Mouse (Mus musculus) megakaryocyte, embryonic 14.5 days (primary cell): Measurements from ENCODE around the gene Hs6st3. TPM values are rescaled to one million over a fixed set of nuclear protein-coding genes. Genes with fewer than 3 reads are reported as not detected.

Source experiments
- H3K27me3 ChIP-seq: replicated peaks from 2 replicates; pipeline ENCODE3; 2012; ENCODE audit warnings: inconsistent platforms
- H3K36me3 ChIP-seq: replicated peaks from 2 replicates; pipeline ENCODE3; 2012; ENCODE audit warnings: low read length, inconsistent platforms, mixed read lengths
- H3K4me1 ChIP-seq: 2 replicates; pipeline ENCODE4 v1.6.1; 2012; ENCODE audit warnings: inconsistent platforms
- H3K4me3 ChIP-seq: replicated peaks from 2 replicates; pipeline ENCODE3; 2012; ENCODE audit warnings: moderate library complexity, mild to moderate bottlenecking, inconsistent platforms
- H3K9me3 ChIP-seq: 2 replicates; pipeline ENCODE4 v1.6.1; 2012; ENCODE audit warnings: inconsistent platforms
- FLI1 ChIP-seq: IDR thresholded peaks from 2 replicates; pipeline ENCODE4 v1.6.1; 2012; ENCODE audit warnings: low read length, inconsistent platforms, mixed read lengths
- GATA1 ChIP-seq: IDR thresholded peaks from 3 replicates; pipeline ENCODE4 v1.6.1; 2012; ENCODE audit warnings: mixed read lengths, low read length, inconsistent platforms, borderline replicate concordance
- polyA plus RNA-seq: library from polyadenylated mRNA; stranded (reverse); fragments of >175 nt; gene quantifications from 2 replicates; pipeline ENCODE4 v1.2.3, GENCODE M21; 2012; ENCODE audit warnings: low replicate concordance; ENCODE audit not compliant: insufficient read depth

The Hs6st3 gene
- polyA plus RNA-seq, 1 experiment = not detected

- H3K4me1 ChIP-seq = no peaks in the 10 kb centered on the region
These were observed 271.4 kb downstream of the Hs6st3 start for GRCm38 (mm10) chr14:119409334-119410050.

GRCm38 (mm10) chr14:119422894-119423293, 284.8 kb downstream of the Hs6st3 start:
- Histone ChIP-seq H3K4me1 (no peaks in the 10 kb centered on the region), H3K36me3 (no peaks in the 10 kb centered on the region), H3K27me3 (no peaks in the 10 kb centered on the region), H3K9me3 (no peaks in the 10 kb centered on the region), H3K4me3 (no peak overlapping the region)
- TF ChIP-seq FLI1 = no peak

More at GRCm38 (mm10) chr14:119409334-119410050, 271.4 kb downstream of the Hs6st3 start:
- TF ChIP-seq FLI1 (no peak), GATA1 (no peak)
- Histone ChIP-seq H3K4me3 (no peak overlapping the region), H3K36me3 (no peaks in the 10 kb centered on the region), H3K27me3 (no peaks in the 10 kb centered on the region), H3K9me3 (peaks cover 11% of the 10 kb centered on the region; the same call in 1 of the 2 replicates)

- Histone ChIP-seq H3K4me1 (no peaks in the 10 kb centered on the region), H3K27me3 (no peaks in the 10 kb centered on the region), H3K9me3 (peaks cover 12% of the 10 kb centered on the region), H3K36me3 (no peaks in the 10 kb centered on the region), H3K4me3 (no peak overlapping the region)
- TF ChIP-seq FLI1 = no peak
- no peak for TF ChIP-seq GATA1
These were observed 312.3 kb downstream of the Hs6st3 start for GRCm38 (mm10) chr14:119450471-119450870.

- H3K4me3 ChIP-seq = no peak overlapping the region
- peaks cover 8% of the 10 kb centered on the region for H3K9me3 ChIP-seq
- no peaks in the 10 kb centered on the region for H3K4me1 ChIP-seq
- TF ChIP-seq GATA1 = no peak
- TF ChIP-seq FLI1 = no peak
- no peaks in the 10 kb centered on the region for H3K27me3 ChIP-seq
- no peaks in the 10 kb centered on the region for H3K36me3 ChIP-seq
These were observed 313.5 kb downstream of the Hs6st3 start for GRCm38 (mm10) chr14:119451594-119451993.

GRCm38 (mm10) chr14:119452382-119452781, 314.2 kb downstream of the Hs6st3 start:
- peaks cover 15% of the 10 kb centered on the region for H3K9me3 ChIP-seq
- no peak overlapping the region for H3K4me3 ChIP-seq
- H3K36me3 ChIP-seq = no peaks in the 10 kb centered on the region
- no peaks in the 10 kb centered on the region for H3K27me3 ChIP-seq
- no peak for TF ChIP-seq GATA1
- TF ChIP-seq FLI1 = no peak
- H3K4me1 ChIP-seq = no peaks in the 10 kb centered on the region

GRCm38 (mm10) chr14:119452797-119453196, 314.7 kb downstream of the Hs6st3 start:
- TF ChIP-seq GATA1 (no peak), FLI1 (no peak)
- Histone ChIP-seq H3K27me3 (no peaks in the 10 kb centered on the region), H3K4me3 (no peak overlapping the region), H3K4me1 (no peaks in the 10 kb centered on the region), H3K36me3 (no peaks in the 10 kb centered on the region), H3K9me3 (peaks cover 15% of the 10 kb centered on the region)

GRCm38 (mm10) chr14:119464308-119464707, 326.2 kb downstream of the Hs6st3 start:
- Histone ChIP-seq H3K36me3 (no peaks in the 10 kb centered on the region), H3K4me3 (no peak overlapping the region), H3K9me3 (peaks cover 30% of the 10 kb centered on the region), H3K4me1 (no peaks in the 10 kb centered on the region), H3K27me3 (no peaks in the 10 kb centered on the region)
- TF ChIP-seq FLI1 (no peak), GATA1 (no peak)

- no peaks in the 10 kb centered on the region for H3K4me1 ChIP-seq
- H3K4me3 ChIP-seq = no peak overlapping the region
- H3K36me3 ChIP-seq = no peaks in the 10 kb centered on the region
- H3K9me3 ChIP-seq = peaks cover 29% of the 10 kb centered on the region
- no peak for TF ChIP-seq FLI1
- TF ChIP-seq GATA1 = no peak
- H3K27me3 ChIP-seq = no peaks in the 10 kb centered on the region
These were observed 326.7 kb downstream of the Hs6st3 start for GRCm38 (mm10) chr14:119464883-119465282.

GRCm38 (mm10) chr14:119466899-119467588, 328.9 kb downstream of the Hs6st3 start:
- no peaks in the 10 kb centered on the region for H3K4me1 ChIP-seq
- H3K9me3 ChIP-seq = peaks cover 36% of the 10 kb centered on the region
- H3K4me3 ChIP-seq = no peak overlapping the region
- H3K27me3 ChIP-seq = no peaks in the 10 kb centered on the region
- no peaks in the 10 kb centered on the region for H3K36me3 ChIP-seq
- TF ChIP-seq FLI1 (no peak), GATA1 (no peak)

GRCm38 (mm10) chr14:119476582-119476981, 338.4 kb downstream of the Hs6st3 start:
- Histone ChIP-seq H3K36me3 (no peaks in the 10 kb centered on the region), H3K9me3 (peaks cover 39% of the 10 kb centered on the region), H3K4me3 (no peak overlapping the region), H3K4me1 (no peaks in the 10 kb centered on the region), H3K27me3 (no peaks in the 10 kb centered on the region)
- TF ChIP-seq FLI1 = no peak
- no peak for TF ChIP-seq GATA1
